Mouse (Mus musculus) effector memory CD4-positive, alpha-beta T cell, adult 5 months (primary cell): ENCODE data around the gene Exoc6. TPM values are rescaled to one million over a fixed set of nuclear protein-coding genes. Genes with fewer than 3 reads are reported as not detected.

Source experiments
- polyA plus RNA-seq: library from polyadenylated mRNA; unstranded; fragments of 100-300 nt; shearing (Covaris generic); gene quantifications from one replicate; pipeline ENCODE4 v1.2.1, GENCODE M21; 2017

The Exoc6 gene
- 43.3 TPM for polyA plus RNA-seq

GRCm38 (mm10) chr19:37550101-37551039, at the start of gene Exoc6:
Exoc6 (plus strand) TSS chr19:37550418.

GRCm38 (mm10) chr19:37685281-37685680, 135.1 kb downstream of the Exoc6 start, which contains the start of gene Cyp26c1:
Cyp26c1 (plus strand) TSS chr19:37685581.

GRCm38 (mm10) chr19:37697651-37698272, 147.5 kb downstream of the Exoc6 start, which contains the start of gene Cyp26a1:
Cyp26a1 (plus strand) TSS chr19:37697798.

Other genes starting within 250 kb of the Exoc6 start
- gene Ide, start 212.6 kb upstream of the Exoc6 start, polyA plus RNA-seq, result 94.6 TPM
- gene Kif11, start 174.0 kb upstream of the Exoc6 start, polyA plus RNA-seq, result 1.4 TPM
- gene Hhex, start 115.6 kb upstream of the Exoc6 start, polyA plus RNA-seq, result not detected
- gene Cyp26c1, start 135.2 kb downstream of the Exoc6 start, polyA plus RNA-seq, result not detected
- gene Cyp26a1, start 147.4 kb downstream of the Exoc6 start, polyA plus RNA-seq, result not detected